Mouse (Mus musculus) neural tube, embryonic 14.5 days (tissue): Measurements from ENCODE around the gene Cacnb3. TPM values are rescaled to one million over a fixed set of nuclear protein-coding genes. Genes with fewer than 3 reads are reported as not detected.

ENCODE experiments used
- ATAC-seq: fragments of 200-750 bp; cut with Nextera tagmentation; 2 replicates; pipeline ENCODE4 v1.8.0; 2017; ENCODE audit warnings: low read depth, mild to moderate bottlenecking, moderate TSS enrichment, moderate library complexity
- H3K27ac ChIP-seq: fragments of 300-500 bp; sonication (generic); 2 replicates; pipeline ENCODE4 v1.5.1; 2014; ENCODE audit warnings: low read depth, mild to moderate bottlenecking, control low read depth, low read length, moderate library complexity, mixed read lengths
- H3K27me3 ChIP-seq: fragments of 300-500 bp; sonication (generic); 2 replicates; pipeline ENCODE4 v1.6.1; 2014; ENCODE audit warnings: low read length; ENCODE audit not compliant: control insufficient read depth, insufficient read depth
- H3K36me3 ChIP-seq: fragments of 300-500 bp; sonication (generic); 2 replicates; pipeline ENCODE4 v1.6.1; 2014; ENCODE audit warnings: low read length, mixed read lengths; ENCODE audit not compliant: control insufficient read depth, insufficient read depth
- H3K4me1 ChIP-seq: fragments of 300-500 bp; sonication (generic); 2 replicates; pipeline ENCODE4 v1.6.1; 2014; ENCODE audit warnings: low read length; ENCODE audit not compliant: control insufficient read depth, insufficient read depth
- H3K4me2 ChIP-seq: fragments of 300-500 bp; sonication (generic); 2 replicates; pipeline ENCODE4 v1.6.1; 2014; ENCODE audit warnings: mild to moderate bottlenecking, low read depth, low read length, control low read depth
- H3K4me3 ChIP-seq: fragments of 300-500 bp; sonication (generic); 2 replicates; pipeline ENCODE4 v1.5.1; 2014; ENCODE audit warnings: low read depth, low read length, control low read depth, mixed read lengths
- H3K9ac ChIP-seq: fragments of 300-500 bp; sonication (generic); replicated peaks from 2 replicates; pipeline ENCODE4 v1.6.1; 2014; ENCODE audit warnings: low read depth, mild to moderate bottlenecking, control low read depth, low read length, mixed read lengths
- H3K9me3 ChIP-seq: fragments of 300-500 bp; sonication (generic); 2 replicates; pipeline ENCODE4 v1.6.1; 2016; ENCODE audit warnings: low read length; ENCODE audit not compliant: control insufficient read depth
- WGBS: fragments of 180-500 bp; shearing (Covaris S2); extraction: QIAGEN DNeasy Blood & Tissue Kit; methylation state at CpG from one replicate; pipeline ENCODE4 v1.1.7; 2014; 5-methylcytosine and 5-hydroxymethylcytosine counted together
- polyA plus RNA-seq: library from polyadenylated mRNA; unstranded; fragments of >200 nt; fragmentation: Nextera tagmentation; extraction: Ambion mirVana; gene quantifications from 2 replicates; pipeline ENCODE4 v1.2.1, GENCODE M21; 2014

Cacnb3 gene
- polyA plus RNA-seq, 1 experiment from 2014 or later = 84.9 TPM

GRCm38 (mm10) chr15:98628589-98629254, 1.9 kb upstream of the Cacnb3 start:
- H3K36me3 ChIP-seq = no peaks in the 10 kb centered on the region
- H3K27ac ChIP-seq = peak overlapping the region; percentile 49; the same call in 1 of the 2 replicates
- no peaks in the 10 kb centered on the region for H3K9me3 ChIP-seq
- H3K4me3 ChIP-seq = no peak overlapping the region
- peak; percentile 48; the same call in 1 of the 2 replicates for ATAC-seq
- 3% methylated on average over 20 of the region's 20 CpGs for WGBS
- no peaks in the 10 kb centered on the region for H3K27me3 ChIP-seq
- peak overlapping the region; percentile 48 for H3K9ac ChIP-seq
- H3K4me2 ChIP-seq = peak overlapping the region; percentile 32; the same call in 1 of the 2 replicates
- peaks cover 23% of the 10 kb centered on the region; the same call in 1 of the 2 replicates for H3K4me1 ChIP-seq

GRCm38 (mm10) chr15:98629464-98629863, 1.2 kb upstream of the Cacnb3 start:
- H3K4me2 ChIP-seq = no peak overlapping the region
- H3K27ac ChIP-seq = no peak overlapping the region
- H3K36me3 ChIP-seq = no peaks in the 10 kb centered on the region
- no peak overlapping the region for H3K9ac ChIP-seq
- peaks cover 23% of the 10 kb centered on the region; the same call in 1 of the 2 replicates for H3K4me1 ChIP-seq
- no peaks in the 10 kb centered on the region for H3K27me3 ChIP-seq
- WGBS = 42% methylated on average over 6 of the region's 6 CpGs
- no peak overlapping the region for H3K4me3 ChIP-seq
- H3K9me3 ChIP-seq = no peaks in the 10 kb centered on the region
- ATAC-seq = no peak

GRCm38 (mm10) chr15:98631493-98631892, 853 bp downstream of the Cacnb3 start:
- under 1% methylated on average over 18 of the region's 18 CpGs for WGBS
- Histone ChIP-seq H3K4me2 (peak overlapping the region; percentile 84), H3K4me3 (peak overlapping the region; percentile 69), H3K27me3 (no peaks in the 10 kb centered on the region), H3K36me3 (no peaks in the 10 kb centered on the region), H3K9me3 (no peaks in the 10 kb centered on the region), H3K27ac (peak overlapping the region; percentile 39; the same call in 1 of the 2 replicates), H3K4me1 (peaks cover 36% of the 10 kb centered on the region), H3K9ac (peak overlapping the region; percentile 78; the same call in 1 of the 2 replicates)
- no peak; the same call in 1 of the 2 replicates for ATAC-seq

- peak overlapping the region; percentile 84 for H3K4me2 ChIP-seq
- peaks cover 44% of the 10 kb centered on the region for H3K4me1 ChIP-seq
- no peaks in the 10 kb centered on the region for H3K9me3 ChIP-seq
- H3K4me3 ChIP-seq = peak overlapping the region; percentile 69
- WGBS = 0% methylated on average over 13 of the region's 25 CpGs
- no peaks in the 10 kb centered on the region for H3K36me3 ChIP-seq
- peak; percentile 53; the same call in 1 of the 2 replicates for ATAC-seq
- peak overlapping the region; percentile 78 for H3K9ac ChIP-seq
- peak overlapping the region; percentile 49 for H3K27ac ChIP-seq
- H3K27me3 ChIP-seq = no peaks in the 10 kb centered on the region
Measured at GRCm38 (mm10) chr15:98632107-98632744, 1.6 kb downstream of the Cacnb3 start.

- peak overlapping the region; percentile 84 for H3K4me2 ChIP-seq
- 0% methylated on average over 4 of the region's 4 CpGs for WGBS
- H3K9ac ChIP-seq = peak overlapping the region; percentile 78
- H3K27me3 ChIP-seq = no peaks in the 10 kb centered on the region
- peak overlapping the region; percentile 69 for H3K4me3 ChIP-seq
- peaks cover 50% of the 10 kb centered on the region for H3K4me1 ChIP-seq
- no peaks in the 10 kb centered on the region for H3K9me3 ChIP-seq
- peak overlapping the region; percentile 39; the same call in 1 of the 2 replicates for H3K27ac ChIP-seq
- no peaks in the 10 kb centered on the region for H3K36me3 ChIP-seq
- no peak for ATAC-seq
Measured at GRCm38 (mm10) chr15:98632921-98633320, 2.3 kb downstream of the Cacnb3 start.

GRCm38 (mm10) chr15:98633822-98634470, 3.3 kb downstream of the Cacnb3 start:
- peak; percentile 5 for ATAC-seq

GRCm38 (mm10) chr15:98634541-98635081, 4.0 kb downstream of the Cacnb3 start:
- no peaks in the 10 kb centered on the region for H3K27me3 ChIP-seq
- H3K36me3 ChIP-seq = peaks cover 3% of the 10 kb centered on the region; the same call in 1 of the 2 replicates
- no peaks in the 10 kb centered on the region for H3K9me3 ChIP-seq
- peak overlapping the region; percentile 84 for H3K4me2 ChIP-seq
- peak; percentile 68 for ATAC-seq
- WGBS = 1% methylated on average over 50 of the region's 65 CpGs
- peak overlapping the region; percentile 95 for H3K27ac ChIP-seq
- H3K4me1 ChIP-seq = peaks cover 40% of the 10 kb centered on the region
- H3K4me3 ChIP-seq = peak overlapping the region; percentile 69
- peak overlapping the region; percentile 78 for H3K9ac ChIP-seq

More at GRCm38 (mm10) chr15:98633822-98634470, 3.3 kb downstream of the Cacnb3 start:
- Histone ChIP-seq H3K36me3 (no peaks in the 10 kb centered on the region), H3K9ac (peak overlapping the region; percentile 78), H3K4me1 (peaks cover 41% of the 10 kb centered on the region), H3K9me3 (no peaks in the 10 kb centered on the region), H3K27ac (peak overlapping the region; percentile 95), H3K4me2 (peak overlapping the region; percentile 84), H3K27me3 (no peaks in the 10 kb centered on the region), H3K4me3 (peak overlapping the region; percentile 69)
- 1% methylated on average over 24 of the region's 25 CpGs for WGBS

GRCm38 (mm10) chr15:98635291-98635841, 4.7 kb downstream of the Cacnb3 start:
- Histone ChIP-seq H3K27ac (peak overlapping the region; percentile 95), H3K9ac (peak overlapping the region; percentile 78), H3K9me3 (no peaks in the 10 kb centered on the region), H3K4me1 (peaks cover 40% of the 10 kb centered on the region), H3K4me2 (peak overlapping the region; percentile 84), H3K4me3 (peak overlapping the region; percentile 69), H3K36me3 (peaks cover 9% of the 10 kb centered on the region; the same call in 1 of the 2 replicates), H3K27me3 (no peaks in the 10 kb centered on the region)
- under 1% methylated on average over 21 of the region's 21 CpGs for WGBS
- ATAC-seq = peak; percentile 1; the same call in 1 of the 2 replicates
